Mouse (Mus musculus) ES-E14 (cell line): ENCODE results near the gene Pwwp2a. TPM values are rescaled to one million over a fixed set of nuclear protein-coding genes. Genes with fewer than 3 reads are reported as not detected.

ENCODE experiments used
- DNase-seq: peaks from one replicate; pipeline ENCODE4 v3.0.0-alpha.2; 2013; ENCODE audit warnings: low read depth, low spot score
- H3K27ac ChIP-seq: 2 replicates; pipeline ENCODE4 v1.5.1; 2012; ENCODE audit warnings: low read depth, mild to moderate bottlenecking, low read length, moderate library complexity, mixed read lengths; ENCODE audit not compliant: poor library complexity, insufficient read depth, severe bottlenecking
- H3K36me3 ChIP-seq: 2 replicates; pipeline ENCODE4 v1.6.1; 2012; ENCODE audit warnings: mild to moderate bottlenecking, low read length, moderate library complexity, mixed read lengths; ENCODE audit not compliant: control insufficient read depth, poor library complexity, insufficient read depth, severe bottlenecking
- H3K4me1 ChIP-seq, 2 experiments: fragments of 150-350 bp in 1 of 2; sonication (generic) in 1 of 2; 2 replicates each; pipeline ENCODE4 v1.6.1; 2012; ENCODE audit warnings: low read length in 2 of 2, mild to moderate bottlenecking in 1 of 2, mixed read lengths in 1 of 2; ENCODE audit not compliant: control insufficient read depth in 2 of 2, insufficient read depth in 2 of 2, poor library complexity in 1 of 2
- H3K4me3 ChIP-seq, 2 experiments: fragments of 150-350 bp in 1 of 2; sonication (generic) in 1 of 2; 2 replicates each; pipeline ENCODE4 v1.5.1; 2012; ENCODE audit warnings: low read length in 2 of 2, low read depth in 1 of 2, mild to moderate bottlenecking in 1 of 2, mixed read lengths in 1 of 2; ENCODE audit not compliant: insufficient read depth in 1 of 2, poor library complexity in 1 of 2, severe bottlenecking in 1 of 2
- H3K9ac ChIP-seq: 2 replicates; pipeline ENCODE4 v1.6.1; 2012; ENCODE audit warnings: low read depth, mild to moderate bottlenecking, low read length, mixed read lengths; ENCODE audit not compliant: poor library complexity, insufficient read depth, severe bottlenecking
- H3K9me3 ChIP-seq: fragments of 150-350 bp; sonication (generic); 2 replicates; pipeline ENCODE4 v1.6.1; 2012; ENCODE audit warnings: low read depth, mild to moderate bottlenecking, low read length; ENCODE audit not compliant: control insufficient read depth, insufficient read depth
- CHD2 ChIP-seq: IDR thresholded peaks from 2 replicates; pipeline ENCODE4 v1.6.1; 2014; ENCODE audit warnings: mild to moderate bottlenecking, low read depth, low read length, inconsistent platforms
- HCFC1 ChIP-seq: IDR thresholded peaks from 2 replicates; pipeline ENCODE4 v1.6.1; 2012; ENCODE audit warnings: low read length, inconsistent platforms, borderline replicate concordance; ENCODE audit not compliant: insufficient read depth
- MAFK ChIP-seq: IDR thresholded peaks from 2 replicates; pipeline ENCODE4 v1.6.1; 2014; ENCODE audit warnings: mild to moderate bottlenecking, low read depth, low read length, inconsistent platforms; ENCODE audit not compliant: insufficient read depth
- ZC3H11A ChIP-seq: IDR thresholded peaks from 2 replicates; pipeline ENCODE4 v1.6.1; 2012; ENCODE audit warnings: low read depth, mild to moderate bottlenecking, inconsistent platforms, low read length, borderline replicate concordance
- ZNF384 ChIP-seq: IDR thresholded peaks from 2 replicates; pipeline ENCODE4 v1.6.1; 2012; ENCODE audit warnings: low read depth, low read length, inconsistent platforms
- in situ Hi-C, 2 experiments: fragments of 600-800 bp; cut with MboI; formaldehyde crosslinking; loops; one replicate each; pipeline ENCODE4 v1.15.1; 2025; ENCODE audit warnings: low sequenced_read_pairs in 2 of 2, inconsistent platforms in 1 of 2; ENCODE audit not compliant: unreplicated experiment in 2 of 2
- total RNA-seq: library from RNA; depleted of rRNA; stranded (reverse); fragments of 300-350 nt; gene quantifications from 2 replicates; pipeline ENCODE4 v1.2.3, GENCODE M21; 2012

Gene Pwwp2a
- total RNA-seq, 1 experiment, result 30.2 TPM

- Histone ChIP-seq H3K36me3 (no peaks in the 10 kb centered on the region), H3K4me1 (peaks cover 0 to 6% of the 10 kb centered on the region in 2 experiments; a peak in 1 of 4 replicates), H3K9ac (no peak overlapping the region), H3K9me3 (peaks cover 10% of the 10 kb centered on the region), H3K4me3 (no peak overlapping the region), H3K27ac (no peak overlapping the region)
- in situ Hi-C loops, result no loop called here
- no peak for TF ChIP-seq HCFC1
- TF ChIP-seq ZC3H11A, result no peak
- TF ChIP-seq MAFK, result no peak
- TF ChIP-seq CHD2, result no peak
- no peak for TF ChIP-seq ZNF384
- DNase-seq, result no peak
These were observed 25.3 kb upstream of the Pwwp2a start for GRCm38 (mm10) chr11:43656464-43656863.

- TF ChIP-seq ZC3H11A (no peak), CHD2 (no peak), ZNF384 (no peak), HCFC1 (no peak), MAFK (no peak)
- peaks cover 0 to 4% of the 10 kb centered on the region in 2 experiments; a peak in 1 of 4 replicates for H3K4me1 ChIP-seq
- no peaks in the 10 kb centered on the region for H3K36me3 ChIP-seq
- DNase-seq, result no peak
- H3K9ac ChIP-seq, result no peak overlapping the region
- peaks cover 10% of the 10 kb centered on the region for H3K9me3 ChIP-seq
- in situ Hi-C loops, result no loop called here
- H3K4me3 ChIP-seq, result no peak overlapping the region
- no peak overlapping the region for H3K27ac ChIP-seq
These were observed 23.8 kb upstream of the Pwwp2a start for GRCm38 (mm10) chr11:43658010-43658409.

GRCm38 (mm10) chr11:43667038-43667745, 14.6 kb upstream of the Pwwp2a start:
- Histone ChIP-seq H3K36me3 (no peaks in the 10 kb centered on the region), H3K9ac (peak overlapping the region; percentile 13; the same call in 1 of the 2 replicates), H3K27ac (peak overlapping the region; percentile 53; the same call in 1 of the 2 replicates), H3K4me3 (no peak overlapping the region), H3K9me3 (peaks cover 15% of the 10 kb centered on the region), H3K4me1 (peaks cover 5 to 19% of the 10 kb centered on the region in 2 experiments; a peak in 3 of 4 replicates)
- TF ChIP-seq CHD2 (no peak), HCFC1 (no peak), MAFK (no peak), ZNF384 (no peak), ZC3H11A (no peak)
- in situ Hi-C loops, result no loop called here
- no peak for DNase-seq

DNA sequence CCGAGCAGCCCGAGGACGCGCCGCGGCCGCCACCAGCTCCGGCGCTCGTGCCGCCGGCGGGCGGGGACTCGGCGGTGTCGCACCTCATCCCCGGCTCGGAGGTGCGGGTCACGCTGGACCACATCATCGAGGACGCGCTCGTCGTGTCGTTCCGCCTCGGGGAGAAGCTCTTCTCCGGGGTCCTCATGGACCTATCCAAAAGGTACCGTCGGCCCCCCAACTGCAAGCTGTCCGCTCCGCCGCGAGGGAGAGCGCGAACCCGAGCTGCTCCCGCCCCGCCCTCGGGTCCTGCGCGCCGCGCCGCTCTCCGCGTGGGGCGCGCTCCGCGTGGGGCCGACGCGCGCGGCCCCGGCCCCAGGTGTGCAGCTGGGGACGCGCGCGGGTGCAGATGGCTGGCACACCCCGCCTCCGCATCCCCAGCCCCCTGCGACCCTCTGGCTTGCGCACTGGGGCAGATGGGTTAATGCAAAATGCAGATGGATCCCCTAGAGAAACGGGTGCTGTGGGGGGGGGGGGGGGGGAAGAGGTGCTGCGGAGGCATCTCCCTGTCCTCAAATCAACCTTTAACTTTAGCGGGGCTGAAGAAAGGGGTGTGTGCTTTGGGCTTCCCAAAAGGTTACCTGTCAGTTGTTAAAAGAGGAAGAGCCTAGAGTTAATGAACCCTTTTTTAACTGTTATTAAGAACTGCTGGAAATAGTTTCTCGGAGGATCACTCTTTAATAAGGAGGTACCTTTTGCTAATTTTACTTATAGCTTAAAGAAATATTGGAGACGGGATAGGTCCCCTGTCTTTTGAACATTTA, 818 bp downstream of the Pwwp2a start:
- Histone ChIP-seq H3K4me3 (peak overlapping the region; percentile 90 to 95), H3K27ac (peak overlapping the region; percentile 76), H3K4me1 (peaks cover 4 to 7% of the 10 kb centered on the region in 2 experiments), H3K36me3 (no peaks in the 10 kb centered on the region; the same call in 1 of the 2 replicates), H3K9me3 (no peaks in the 10 kb centered on the region), H3K9ac (peak overlapping the region; percentile 97)
- no peak for DNase-seq
- no peak for TF ChIP-seq MAFK
- TF ChIP-seq ZNF384, result no peak
- TF ChIP-seq ZC3H11A, result no peak
- no peak for TF ChIP-seq HCFC1
- no peak for TF ChIP-seq CHD2
- in situ Hi-C loops, result no loop called here
